Mouse (Mus musculus) liver, embryonic 16.5 days (tissue): Measurements from ENCODE around the gene Ryk. TPM values are rescaled to one million over a fixed set of nuclear protein-coding genes. Genes with fewer than 3 reads are reported as not detected.

Experiments used
- ATAC-seq: fragments of 200-750 bp; cut with Nextera tagmentation; 2 replicates; pipeline ENCODE4 v1.8.0; 2017; ENCODE audit warnings: low read depth, mild to moderate bottlenecking, moderate number of reproducible peaks, moderate library complexity
- H3K27ac ChIP-seq: fragments of 300-500 bp; sonication (generic); 2 replicates; pipeline ENCODE4 v1.5.1; 2014; ENCODE audit warnings: mild to moderate bottlenecking, low read length
- H3K27me3 ChIP-seq: fragments of 300-500 bp; sonication (generic); 2 replicates; pipeline ENCODE4 v1.6.1; 2014; ENCODE audit warnings: low read depth, low read length, mixed read lengths; ENCODE audit not compliant: control insufficient read depth, insufficient read depth
- H3K36me3 ChIP-seq: fragments of 300-500 bp; sonication (generic); 2 replicates; pipeline ENCODE4 v1.6.1; 2014; ENCODE audit warnings: mild to moderate bottlenecking; ENCODE audit not compliant: control insufficient read depth, insufficient read depth
- H3K4me1 ChIP-seq: fragments of 300-500 bp; sonication (generic); 2 replicates; pipeline ENCODE4 v1.6.1; 2014; ENCODE audit warnings: low read depth, low read length, mixed read lengths; ENCODE audit not compliant: control insufficient read depth
- H3K4me2 ChIP-seq: fragments of 300-500 bp; sonication (generic); 2 replicates; pipeline ENCODE4 v1.6.1; 2014; ENCODE audit warnings: low read depth, low read length, mixed read lengths
- H3K4me3 ChIP-seq: fragments of 300-500 bp; sonication (generic); 2 replicates; pipeline ENCODE4 v1.5.1; 2014; ENCODE audit warnings: low read depth, mild to moderate bottlenecking, low read length
- H3K9ac ChIP-seq: fragments of 300-500 bp; sonication (generic); 2 replicates; pipeline ENCODE4 v1.6.1; 2014; ENCODE audit warnings: low read depth, low read length
- H3K9me3 ChIP-seq: fragments of 300-500 bp; sonication (generic); replicated peaks from 2 replicates; pipeline ENCODE4 v1.6.1; 2016; ENCODE audit warnings: low read length; ENCODE audit not compliant: control insufficient read depth
- WGBS: fragments of 180-500 bp; shearing (Covaris S2); extraction: QIAGEN DNeasy Blood & Tissue Kit; methylation state at CpG from one replicate; pipeline ENCODE4 v1.1.7; 2014; ENCODE audit not compliant: insufficient replicate concordance; 5-methylcytosine and 5-hydroxymethylcytosine counted together
- polyA plus RNA-seq: library from polyadenylated mRNA; unstranded; fragments of >200 nt; fragmentation: Nextera tagmentation; extraction: Ambion mirVana; gene quantifications from 2 replicates; pipeline ENCODE4 v1.2.1, GENCODE M21; 2015

Gene Ryk
- polyA plus RNA-seq, 1 experiment from 2014 or later = 3.0 TPM

GRCm38 (mm10) chr9:102863876-102864545, 29.3 kb downstream of the Ryk start:
- WGBS = 75% methylated on average over 14 of the region's 14 CpGs

DNA sequence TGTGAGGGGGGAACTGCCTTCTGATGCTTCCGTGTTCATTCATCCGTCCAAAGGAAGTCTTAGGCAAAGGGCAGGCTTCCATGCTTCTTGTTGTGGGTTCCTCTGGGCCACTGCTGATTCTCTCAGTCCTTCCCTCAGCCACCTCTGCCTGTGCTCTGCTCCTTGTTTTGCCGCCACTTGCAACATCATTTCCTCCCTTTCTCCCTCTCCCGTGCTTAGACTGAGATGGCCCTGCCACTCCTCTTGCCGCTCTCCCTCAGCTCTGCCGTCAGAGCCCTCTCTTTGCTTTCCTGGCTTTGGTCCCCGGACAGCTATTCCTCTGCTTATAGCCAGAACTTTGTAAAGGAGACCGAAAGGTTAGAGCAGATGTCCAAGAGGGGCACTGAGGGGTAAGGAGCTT, 30.2 kb downstream of the Ryk start:
- Histone ChIP-seq H3K4me3 (no peak overlapping the region), H3K27ac (no peak overlapping the region), H3K36me3 (no peaks in the 10 kb centered on the region), H3K9me3 (no peaks in the 10 kb centered on the region), H3K9ac (no peak overlapping the region), H3K4me1 (peaks cover 8% of the 10 kb centered on the region), H3K4me2 (no peak overlapping the region), H3K27me3 (no peaks in the 10 kb centered on the region)
- WGBS = 42% methylated on average over 8 of the region's 8 CpGs
- ATAC-seq = no peak

More at GRCm38 (mm10) chr9:102863876-102864545, 29.3 kb downstream of the Ryk start:
- H3K9ac ChIP-seq = no peak overlapping the region
- no peak overlapping the region for H3K4me3 ChIP-seq
- H3K9me3 ChIP-seq = no peaks in the 10 kb centered on the region
- H3K36me3 ChIP-seq = no peaks in the 10 kb centered on the region
- no peaks in the 10 kb centered on the region for H3K27me3 ChIP-seq
- H3K4me1 ChIP-seq = peaks cover 8% of the 10 kb centered on the region
- peak; percentile 27; the same call in 1 of the 2 replicates for ATAC-seq
- no peak overlapping the region for H3K27ac ChIP-seq
- no peak overlapping the region for H3K4me2 ChIP-seq

- ATAC-seq = no peak
- Histone ChIP-seq H3K4me1 (peaks cover 4% of the 10 kb centered on the region), H3K4me2 (no peak overlapping the region), H3K9ac (no peak overlapping the region), H3K9me3 (no peaks in the 10 kb centered on the region), H3K36me3 (no peaks in the 10 kb centered on the region; the same call in 1 of the 2 replicates), H3K27me3 (no peaks in the 10 kb centered on the region), H3K27ac (no peak overlapping the region), H3K4me3 (no peak overlapping the region)
- WGBS = 47% methylated on average over 12 of the region's 12 CpGs
These were observed 31.4 kb downstream of the Ryk start for GRCm38 (mm10) chr9:102865946-102866737.

- H3K27me3 ChIP-seq = no peaks in the 10 kb centered on the region
- H3K9me3 ChIP-seq = no peaks in the 10 kb centered on the region
- H3K9ac ChIP-seq = no peak overlapping the region
- no peak overlapping the region for H3K4me3 ChIP-seq
- H3K36me3 ChIP-seq = no peaks in the 10 kb centered on the region; the same call in 1 of the 2 replicates
- H3K27ac ChIP-seq = no peak overlapping the region
- H3K4me2 ChIP-seq = no peak overlapping the region
- H3K4me1 ChIP-seq = 0 out of 2 replicates have a peak, but pooled peaks cover under 1% of the 10 kb centered on the region
- peak; percentile 50 for ATAC-seq
- 7% methylated on average over 4 of the region's 4 CpGs for WGBS
These were observed 32.2 kb downstream of the Ryk start for GRCm38 (mm10) chr9:102866893-102867292.

- no peak overlapping the region for H3K4me3 ChIP-seq
- no peaks in the 10 kb centered on the region for H3K9me3 ChIP-seq
- no peaks in the 10 kb centered on the region for H3K27me3 ChIP-seq
- H3K9ac ChIP-seq = no peak overlapping the region
- 58% methylated on average over 4 of the region's 4 CpGs for WGBS
- no peaks in the 10 kb centered on the region for H3K4me1 ChIP-seq
- no peak overlapping the region for H3K27ac ChIP-seq
- ATAC-seq = peak; percentile 71
- H3K4me2 ChIP-seq = no peak overlapping the region
- H3K36me3 ChIP-seq = peaks cover 3% of the 10 kb centered on the region
These were observed 32.8 kb downstream of the Ryk start for GRCm38 (mm10) chr9:102867516-102867915.

DNA sequence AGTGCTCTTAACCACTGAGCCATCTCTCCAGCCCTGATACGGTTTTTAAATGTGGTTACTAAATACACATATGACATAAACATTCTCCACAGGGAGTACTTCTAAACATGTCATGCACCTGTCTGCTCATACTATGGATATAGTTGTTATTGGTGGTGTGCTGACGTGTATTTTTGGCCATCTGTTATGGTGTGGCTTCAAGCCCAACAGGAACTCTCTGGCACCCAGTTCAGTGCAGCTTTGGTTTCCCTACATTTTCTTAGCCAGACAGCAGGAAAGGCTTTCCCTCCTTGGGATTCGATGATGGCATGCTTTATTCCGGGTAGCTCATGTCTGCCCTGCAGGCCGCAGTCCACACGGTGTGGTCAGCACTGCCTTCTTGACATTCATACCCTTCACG, 33.7 kb downstream of the Ryk start:
- Histone ChIP-seq H3K4me2 (no peak overlapping the region), H3K36me3 (peaks cover 3% of the 10 kb centered on the region), H3K4me1 (no peaks in the 10 kb centered on the region), H3K9ac (no peak overlapping the region), H3K9me3 (no peaks in the 10 kb centered on the region), H3K4me3 (no peak overlapping the region), H3K27me3 (no peaks in the 10 kb centered on the region), H3K27ac (no peak overlapping the region)
- no peak for ATAC-seq
- 82% methylated on average over 7 of the region's 7 CpGs for WGBS

DNA sequence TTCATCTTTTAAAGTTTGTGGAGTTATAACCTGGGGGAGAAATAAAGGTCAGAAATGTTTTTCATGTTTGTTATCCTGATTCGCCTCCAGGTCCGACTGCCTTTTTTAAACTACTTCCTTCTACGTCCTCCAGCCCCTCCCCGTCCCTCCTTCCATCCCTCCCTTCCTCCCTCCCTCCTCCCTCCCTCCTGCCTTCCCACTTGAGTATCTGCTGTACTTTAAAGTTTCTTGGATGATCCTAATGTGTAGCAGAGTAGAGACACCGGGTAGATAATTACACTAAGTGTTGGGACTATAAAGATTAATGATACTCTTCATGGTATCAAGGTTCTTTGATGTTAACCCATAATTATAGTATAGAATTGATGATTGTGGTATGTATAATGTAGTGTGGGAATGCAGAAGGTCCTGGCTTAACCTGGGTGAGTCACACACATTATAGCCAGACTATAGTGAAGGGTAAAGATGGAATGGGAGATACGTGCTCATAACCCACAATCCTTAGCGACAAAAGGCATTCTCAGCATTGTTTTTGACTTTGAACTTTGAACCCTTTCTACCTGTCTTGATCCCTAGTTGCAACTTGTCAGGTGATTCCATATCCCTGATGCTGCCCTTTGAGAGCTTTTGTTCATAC, 41.5 kb downstream of the Ryk start:
- no peak overlapping the region for H3K4me3 ChIP-seq
- peaks cover 3% of the 10 kb centered on the region for H3K36me3 ChIP-seq
- H3K4me1 ChIP-seq = no peaks in the 10 kb centered on the region
- H3K9ac ChIP-seq = no peak overlapping the region
- H3K27me3 ChIP-seq = no peaks in the 10 kb centered on the region
- no peak overlapping the region for H3K4me2 ChIP-seq
- H3K9me3 ChIP-seq = no peaks in the 10 kb centered on the region
- ATAC-seq = no peak
- H3K27ac ChIP-seq = no peak overlapping the region
- WGBS = 74% methylated on average over 7 of the region's 7 CpGs

GRCm38 (mm10) chr9:102877916-102878315, 43.2 kb downstream of the Ryk start:
- H3K27ac ChIP-seq = no peak overlapping the region
- H3K9me3 ChIP-seq = no peaks in the 10 kb centered on the region
- H3K27me3 ChIP-seq = no peaks in the 10 kb centered on the region
- WGBS = 79% methylated on average over 9 of the region's 9 CpGs
- H3K4me1 ChIP-seq = no peaks in the 10 kb centered on the region
- H3K4me2 ChIP-seq = no peak overlapping the region
- no peak overlapping the region for H3K4me3 ChIP-seq
- no peak for ATAC-seq
- H3K9ac ChIP-seq = no peak overlapping the region
- no peaks in the 10 kb centered on the region for H3K36me3 ChIP-seq

DNA sequence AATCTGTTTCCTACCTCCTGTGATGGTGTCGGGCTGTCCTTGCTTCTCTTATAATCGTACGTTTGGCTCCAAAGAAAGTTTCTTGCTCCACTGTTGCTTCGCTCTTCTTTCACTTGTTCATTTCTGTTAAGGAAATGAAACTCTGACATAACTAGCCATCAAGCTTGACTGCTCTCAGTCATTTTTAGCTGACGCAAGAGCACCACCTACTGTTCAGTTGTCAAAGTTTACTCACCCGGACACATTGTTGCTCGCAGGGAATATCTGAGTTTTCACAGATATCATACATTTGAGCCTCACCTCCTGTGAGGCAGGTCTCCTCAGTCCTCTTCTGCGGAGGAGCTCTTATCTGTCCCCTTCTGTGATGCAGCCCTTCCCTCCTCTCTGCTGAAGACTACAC, 44.8 kb downstream of the Ryk start:
- H3K9ac ChIP-seq = no peak overlapping the region
- H3K27ac ChIP-seq = no peak overlapping the region
- no peaks in the 10 kb centered on the region for H3K9me3 ChIP-seq
- H3K4me3 ChIP-seq = no peak overlapping the region
- no peaks in the 10 kb centered on the region for H3K36me3 ChIP-seq
- no peak overlapping the region for H3K4me2 ChIP-seq
- ATAC-seq = no peak
- H3K4me1 ChIP-seq = no peaks in the 10 kb centered on the region
- 32% methylated on average over 8 of the region's 8 CpGs for WGBS
- no peaks in the 10 kb centered on the region for H3K27me3 ChIP-seq
